Mouse (Mus musculus) neural tube, embryonic 14.5 days (tissue): ENCODE results near the gene Epha3. TPM values are rescaled to one million over a fixed set of nuclear protein-coding genes. Genes with fewer than 3 reads are reported as not detected.

Experiments
- ATAC-seq: fragments of 200-750 bp; cut with Nextera tagmentation; 2 replicates; pipeline ENCODE4 v1.8.0; 2017; ENCODE audit warnings: low read depth, mild to moderate bottlenecking, moderate TSS enrichment, moderate library complexity
- H3K27ac ChIP-seq: fragments of 300-500 bp; sonication (generic); 2 replicates; pipeline ENCODE4 v1.5.1; 2014; ENCODE audit warnings: low read depth, mild to moderate bottlenecking, control low read depth, low read length, moderate library complexity, mixed read lengths
- H3K27me3 ChIP-seq: fragments of 300-500 bp; sonication (generic); 2 replicates; pipeline ENCODE4 v1.6.1; 2014; ENCODE audit warnings: low read length; ENCODE audit not compliant: control insufficient read depth, insufficient read depth
- H3K36me3 ChIP-seq: fragments of 300-500 bp; sonication (generic); 2 replicates; pipeline ENCODE4 v1.6.1; 2014; ENCODE audit warnings: low read length, mixed read lengths; ENCODE audit not compliant: control insufficient read depth, insufficient read depth
- H3K4me1 ChIP-seq: fragments of 300-500 bp; sonication (generic); 2 replicates; pipeline ENCODE4 v1.6.1; 2014; ENCODE audit warnings: low read length; ENCODE audit not compliant: control insufficient read depth, insufficient read depth
- H3K4me2 ChIP-seq: fragments of 300-500 bp; sonication (generic); 2 replicates; pipeline ENCODE4 v1.6.1; 2014; ENCODE audit warnings: mild to moderate bottlenecking, low read depth, low read length, control low read depth
- H3K4me3 ChIP-seq: fragments of 300-500 bp; sonication (generic); 2 replicates; pipeline ENCODE4 v1.5.1; 2014; ENCODE audit warnings: low read depth, low read length, control low read depth, mixed read lengths
- H3K9ac ChIP-seq: fragments of 300-500 bp; sonication (generic); replicated peaks from 2 replicates; pipeline ENCODE4 v1.6.1; 2014; ENCODE audit warnings: low read depth, mild to moderate bottlenecking, control low read depth, low read length, mixed read lengths
- H3K9me3 ChIP-seq: fragments of 300-500 bp; sonication (generic); 2 replicates; pipeline ENCODE4 v1.6.1; 2016; ENCODE audit warnings: low read length; ENCODE audit not compliant: control insufficient read depth
- WGBS: fragments of 180-500 bp; shearing (Covaris S2); extraction: QIAGEN DNeasy Blood & Tissue Kit; methylation state at CpG from one replicate; pipeline ENCODE4 v1.1.7; 2014; 5-methylcytosine and 5-hydroxymethylcytosine counted together
- polyA plus RNA-seq: library from polyadenylated mRNA; unstranded; fragments of >200 nt; fragmentation: Nextera tagmentation; extraction: Ambion mirVana; gene quantifications from 2 replicates; pipeline ENCODE4 v1.2.1, GENCODE M21; 2014

Gene Epha3
- polyA plus RNA-seq, 1 experiment from 2014 or later: 17.0 TPM

DNA sequence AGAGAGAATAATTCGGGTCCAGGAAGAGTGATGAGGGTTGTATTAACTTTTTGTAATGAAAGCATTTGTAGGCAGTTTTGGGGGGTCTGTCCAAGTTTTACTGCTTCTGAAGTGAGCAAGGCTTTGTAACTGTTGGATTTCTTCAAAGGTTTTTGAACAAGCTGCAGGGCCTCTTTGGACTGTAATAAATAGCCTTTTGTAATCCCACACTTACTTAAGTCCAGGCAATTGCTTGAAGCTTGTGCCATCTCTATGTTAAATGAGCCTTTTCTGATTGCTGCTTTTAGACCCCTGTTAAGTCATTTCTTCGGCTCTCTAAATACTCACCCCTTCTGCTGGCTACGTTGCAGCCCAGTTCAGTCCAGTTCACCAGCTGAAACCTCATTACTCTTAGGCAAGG, 248.6 kb downstream of the Epha3 start:
- no peaks in the 10 kb centered on the region for H3K36me3 ChIP-seq
- WGBS: 8% methylated on average over 3 of the region's 3 CpGs
- ATAC-seq: no peak

DNA sequence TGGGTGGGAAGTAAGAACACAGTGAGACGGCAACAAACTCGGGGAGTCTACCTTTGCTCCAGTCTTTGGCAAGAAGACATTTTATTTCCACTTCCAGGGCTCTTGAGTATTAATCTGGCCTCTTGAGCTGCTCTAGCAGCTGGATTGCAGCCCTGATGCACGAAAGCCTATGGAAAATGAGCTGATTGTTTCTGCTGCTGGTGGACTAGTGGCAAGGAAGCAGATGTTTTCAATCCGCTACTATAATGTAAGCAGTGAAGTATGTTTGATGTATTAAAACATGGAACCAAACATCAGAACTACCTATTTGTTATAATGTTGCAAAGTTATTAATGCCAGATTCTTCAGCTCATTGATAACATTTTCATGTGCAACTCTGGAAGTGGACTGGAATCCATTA, 251.0 kb downstream of the Epha3 start:
- H3K9ac ChIP-seq: no peak overlapping the region
- H3K4me1 ChIP-seq: no peaks in the 10 kb centered on the region
- 83% methylated on average over 4 of the region's 4 CpGs for WGBS
- H3K4me3 ChIP-seq: no peak overlapping the region
- H3K36me3 ChIP-seq: no peaks in the 10 kb centered on the region
- H3K9me3 ChIP-seq: no peaks in the 10 kb centered on the region
- no peak overlapping the region for H3K4me2 ChIP-seq
- no peak for ATAC-seq
- H3K27me3 ChIP-seq: no peaks in the 10 kb centered on the region
- no peak overlapping the region for H3K27ac ChIP-seq

More for the DNA sequence above, 248.6 kb downstream of the Epha3 start:
- Histone ChIP-seq H3K9ac (no peak overlapping the region), H3K4me2 (no peak overlapping the region), H3K9me3 (no peaks in the 10 kb centered on the region), H3K27me3 (no peaks in the 10 kb centered on the region), H3K4me1 (no peaks in the 10 kb centered on the region), H3K4me3 (no peak overlapping the region), H3K27ac (no peak overlapping the region)

DNA sequence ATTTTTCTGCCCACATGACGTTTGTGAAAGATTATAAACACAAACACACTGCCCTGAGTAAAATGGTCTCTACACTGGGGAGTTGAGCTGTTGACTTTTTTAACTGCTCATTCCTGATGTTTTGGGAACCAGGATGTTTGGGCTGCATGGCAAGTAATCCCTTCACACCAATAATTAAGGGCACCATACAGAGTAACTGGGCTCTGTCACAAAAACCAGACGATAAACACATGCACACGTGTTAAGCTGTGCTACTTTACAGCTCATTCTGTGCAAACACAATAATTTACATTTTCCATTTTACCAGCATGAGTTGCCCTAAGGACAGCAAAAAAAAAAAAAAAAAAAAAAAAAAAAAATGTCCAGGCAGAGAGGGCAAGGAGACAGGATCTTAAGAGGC, 263.7 kb downstream of the Epha3 start:
- Histone ChIP-seq H3K4me2 (no peak overlapping the region), H3K27ac (no peak overlapping the region), H3K4me1 (no peaks in the 10 kb centered on the region), H3K4me3 (no peak overlapping the region), H3K27me3 (no peaks in the 10 kb centered on the region), H3K9me3 (no peaks in the 10 kb centered on the region), H3K36me3 (no peaks in the 10 kb centered on the region), H3K9ac (no peak overlapping the region)
- WGBS: 41% methylated on average over 3 of the region's 3 CpGs
- no peak for ATAC-seq

DNA sequence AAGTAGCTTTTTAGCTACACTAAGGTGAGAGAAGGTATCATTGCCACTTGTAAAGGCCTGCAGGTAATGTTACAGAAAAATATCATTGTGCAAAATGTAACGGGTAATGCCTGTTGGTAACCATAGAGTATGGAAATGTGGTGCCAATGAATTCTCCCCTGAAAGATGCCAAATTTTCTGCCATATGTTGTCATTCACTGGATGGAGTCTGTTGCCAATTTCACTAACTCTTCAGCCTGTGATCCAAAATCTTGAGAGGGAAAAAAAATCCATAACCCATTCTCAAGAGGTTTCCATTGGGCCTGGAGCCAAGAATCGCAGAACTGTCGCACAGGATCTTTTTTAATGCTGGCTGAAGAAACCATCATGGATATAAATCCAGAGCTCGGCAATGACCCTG, 269.3 kb downstream of the Epha3 start:
- H3K4me1 ChIP-seq: no peaks in the 10 kb centered on the region
- no peaks in the 10 kb centered on the region for H3K9me3 ChIP-seq
- no peaks in the 10 kb centered on the region for H3K36me3 ChIP-seq
- H3K27me3 ChIP-seq: no peaks in the 10 kb centered on the region
- H3K27ac ChIP-seq: no peak overlapping the region
- no peak overlapping the region for H3K4me2 ChIP-seq
- 78% methylated on average over 4 of the region's 4 CpGs for WGBS
- no peak for ATAC-seq
- H3K9ac ChIP-seq: no peak overlapping the region
- no peak overlapping the region for H3K4me3 ChIP-seq

DNA sequence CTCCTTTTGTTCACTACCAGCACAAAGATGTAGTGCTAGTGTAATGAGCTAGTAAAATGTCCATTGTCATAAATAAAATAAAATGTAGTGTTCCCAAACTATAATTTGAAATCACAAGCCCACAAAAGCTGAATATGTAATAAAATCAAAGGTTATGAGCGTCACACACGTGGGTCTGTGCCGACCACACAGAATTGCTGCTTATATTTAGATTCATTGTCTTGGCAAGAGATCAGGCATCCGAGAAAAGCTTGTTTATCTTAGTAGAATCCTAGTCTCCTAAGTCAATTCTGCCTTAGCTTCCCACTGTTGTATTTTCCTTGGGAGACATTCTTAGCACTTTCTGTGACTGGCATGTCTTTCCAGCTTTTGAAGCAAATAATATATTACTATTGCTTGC, 294.2 kb downstream of the Epha3 start:
- Histone ChIP-seq H3K27ac (no peak overlapping the region), H3K9ac (no peak overlapping the region), H3K27me3 (no peaks in the 10 kb centered on the region), H3K4me1 (no peaks in the 10 kb centered on the region), H3K36me3 (no peaks in the 10 kb centered on the region), H3K4me3 (no peak overlapping the region), H3K9me3 (no peaks in the 10 kb centered on the region), H3K4me2 (no peak overlapping the region)
- ATAC-seq: no peak
- WGBS: 55% methylated on average over 4 of the region's 4 CpGs

DNA sequence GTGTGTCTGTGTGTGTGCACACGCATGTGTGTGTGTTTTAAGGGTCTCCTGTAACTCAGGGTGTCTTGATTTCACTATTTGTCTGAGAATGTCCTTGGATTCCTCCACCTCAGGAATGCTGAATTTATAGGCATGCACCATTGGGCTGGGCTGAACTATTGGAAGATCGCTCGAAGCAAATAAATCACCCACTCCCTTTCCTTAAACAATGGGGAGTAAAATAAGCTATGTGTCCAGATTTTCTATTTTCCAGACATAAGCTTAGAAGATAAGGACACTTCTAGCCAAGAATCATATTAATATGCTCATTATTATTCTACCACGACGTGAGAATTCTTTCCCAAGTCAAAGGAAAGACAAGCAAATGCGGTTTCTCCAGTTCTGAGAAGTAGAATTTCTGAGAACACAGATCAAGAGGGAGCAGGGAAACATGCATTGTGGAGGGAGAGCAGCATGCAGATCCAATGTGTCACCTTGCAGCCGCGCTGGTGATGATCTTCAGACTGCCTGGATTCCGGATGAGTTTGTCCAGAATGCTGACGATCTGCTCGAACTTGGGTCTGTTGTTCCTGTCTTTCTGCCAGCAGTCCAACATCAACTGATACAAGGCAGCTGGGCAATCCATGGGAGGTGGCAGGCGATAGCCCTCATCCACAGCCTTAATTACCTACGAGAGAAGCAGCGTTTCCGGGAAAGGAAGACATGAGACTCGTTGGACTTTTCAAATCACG, 297.7 kb downstream of the Epha3 start:
- ATAC-seq: no peak
- 83% methylated on average over 17 of the region's 17 CpGs for WGBS
- Histone ChIP-seq H3K4me2 (no peak overlapping the region), H3K27me3 (no peaks in the 10 kb centered on the region), H3K27ac (no peak overlapping the region), H3K36me3 (no peaks in the 10 kb centered on the region), H3K4me3 (no peak overlapping the region), H3K9ac (no peak overlapping the region), H3K4me1 (no peaks in the 10 kb centered on the region), H3K9me3 (no peaks in the 10 kb centered on the region)

DNA sequence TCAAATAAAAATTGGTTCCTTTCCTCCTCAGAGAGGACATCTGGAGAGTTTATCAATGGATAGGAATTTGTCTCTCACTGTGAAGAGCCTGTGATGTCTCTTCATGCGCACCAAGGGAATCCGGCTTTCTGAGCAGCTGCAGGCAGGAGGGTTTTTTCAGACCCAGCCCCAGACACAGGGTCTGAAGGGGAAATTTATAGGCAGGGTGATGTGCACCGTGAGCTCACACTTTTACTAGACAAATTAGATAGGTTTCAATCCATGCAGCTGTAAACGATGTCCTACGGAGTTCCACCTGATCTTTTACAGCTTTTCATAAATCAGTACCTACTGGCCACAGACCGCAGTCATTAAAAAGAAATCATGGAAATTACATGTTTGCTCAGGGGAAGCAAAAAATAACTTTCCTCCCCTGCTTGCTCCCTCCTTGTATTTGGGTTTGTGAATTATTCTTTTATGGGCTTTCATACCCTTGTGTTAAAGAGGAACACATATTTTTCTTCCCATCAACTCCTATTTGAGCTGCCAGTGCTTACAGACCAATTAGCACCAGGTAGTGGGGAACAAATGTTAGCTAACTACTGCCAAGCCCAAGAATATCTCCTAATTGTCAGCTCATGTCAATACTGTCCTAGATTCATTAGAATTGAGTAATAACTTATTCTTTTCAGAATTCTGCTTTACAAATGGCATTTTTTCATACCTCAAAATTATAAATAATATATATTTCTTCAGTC, 307.4 kb downstream of the Epha3 start:
- no peaks in the 10 kb centered on the region for H3K36me3 ChIP-seq
- H3K9ac ChIP-seq: no peak overlapping the region
- H3K4me2 ChIP-seq: no peak overlapping the region
- 14% methylated on average over 6 of the region's 6 CpGs for WGBS
- no peaks in the 10 kb centered on the region for H3K4me1 ChIP-seq
- H3K4me3 ChIP-seq: no peak overlapping the region
- ATAC-seq: peak; percentile 76
- H3K27ac ChIP-seq: no peak overlapping the region
- no peaks in the 10 kb centered on the region for H3K9me3 ChIP-seq
- H3K27me3 ChIP-seq: no peaks in the 10 kb centered on the region

DNA sequence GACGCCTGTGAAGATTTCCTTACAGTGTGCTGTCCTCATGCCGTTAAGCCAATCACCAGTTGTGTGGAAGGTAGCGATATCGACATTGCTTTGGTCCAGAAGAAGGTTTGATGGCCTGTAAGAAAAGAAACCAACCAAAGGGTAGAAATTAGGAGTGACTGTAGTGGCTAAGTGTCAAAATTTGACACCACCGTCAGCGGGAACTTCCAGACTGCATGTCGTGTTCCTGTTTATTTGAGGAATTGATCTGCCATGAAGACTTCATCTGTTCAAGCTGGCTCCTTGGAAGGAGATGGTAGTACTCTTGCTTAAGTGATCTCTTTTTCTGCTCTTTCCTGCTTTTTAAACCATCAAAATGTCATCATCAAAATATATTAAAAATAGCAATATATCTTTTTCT, 311.4 kb downstream of the Epha3 start:
- Histone ChIP-seq H3K27me3 (no peaks in the 10 kb centered on the region), H3K9me3 (no peaks in the 10 kb centered on the region), H3K27ac (no peak overlapping the region), H3K4me3 (no peak overlapping the region), H3K4me2 (no peak overlapping the region), H3K9ac (no peak overlapping the region), H3K4me1 (no peaks in the 10 kb centered on the region), H3K36me3 (no peaks in the 10 kb centered on the region)
- no peak for ATAC-seq
- WGBS: 96% methylated on average over 7 of the region's 7 CpGs

DNA sequence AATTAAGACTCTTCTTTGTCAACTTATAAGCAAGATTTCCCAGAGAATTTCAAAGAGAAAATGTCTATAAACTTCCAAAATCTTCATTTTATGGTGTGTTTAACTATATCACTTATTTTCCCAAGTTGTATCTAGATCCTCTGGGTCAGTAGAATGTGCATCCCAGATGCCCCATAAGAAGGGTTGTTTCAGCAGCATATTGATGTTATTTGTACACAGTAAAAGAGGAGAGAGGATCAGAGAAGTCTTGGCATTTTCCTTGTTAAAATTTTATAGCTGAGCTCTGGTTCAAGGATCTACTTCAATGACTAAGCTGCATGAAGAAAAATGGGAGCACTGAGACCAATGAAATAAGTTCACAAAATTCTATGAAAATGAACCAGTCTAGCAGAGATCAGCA, 324.5 kb downstream of the Epha3 start:
- Histone ChIP-seq H3K9me3 (no peaks in the 10 kb centered on the region), H3K36me3 (no peaks in the 10 kb centered on the region), H3K4me3 (no peak overlapping the region), H3K4me2 (no peak overlapping the region), H3K4me1 (no peaks in the 10 kb centered on the region), H3K27me3 (no peaks in the 10 kb centered on the region), H3K27ac (no peak overlapping the region), H3K9ac (no peak overlapping the region)
- ATAC-seq: no peak
